Mouse (Mus musculus): Measurements from ENCODE around the gene Grik4. TPM values are rescaled to one million over a fixed set of nuclear protein-coding genes. Genes with fewer than 3 reads are reported as not detected.
A peak's percentile ranks its signal among the peaks of the same experiment; 100 is the strongest.

Grik4 gene
- 0.22 and 0.32 TPM in 2 replicates for total RNA-seq (2012; rRNA removed)

DNA sequence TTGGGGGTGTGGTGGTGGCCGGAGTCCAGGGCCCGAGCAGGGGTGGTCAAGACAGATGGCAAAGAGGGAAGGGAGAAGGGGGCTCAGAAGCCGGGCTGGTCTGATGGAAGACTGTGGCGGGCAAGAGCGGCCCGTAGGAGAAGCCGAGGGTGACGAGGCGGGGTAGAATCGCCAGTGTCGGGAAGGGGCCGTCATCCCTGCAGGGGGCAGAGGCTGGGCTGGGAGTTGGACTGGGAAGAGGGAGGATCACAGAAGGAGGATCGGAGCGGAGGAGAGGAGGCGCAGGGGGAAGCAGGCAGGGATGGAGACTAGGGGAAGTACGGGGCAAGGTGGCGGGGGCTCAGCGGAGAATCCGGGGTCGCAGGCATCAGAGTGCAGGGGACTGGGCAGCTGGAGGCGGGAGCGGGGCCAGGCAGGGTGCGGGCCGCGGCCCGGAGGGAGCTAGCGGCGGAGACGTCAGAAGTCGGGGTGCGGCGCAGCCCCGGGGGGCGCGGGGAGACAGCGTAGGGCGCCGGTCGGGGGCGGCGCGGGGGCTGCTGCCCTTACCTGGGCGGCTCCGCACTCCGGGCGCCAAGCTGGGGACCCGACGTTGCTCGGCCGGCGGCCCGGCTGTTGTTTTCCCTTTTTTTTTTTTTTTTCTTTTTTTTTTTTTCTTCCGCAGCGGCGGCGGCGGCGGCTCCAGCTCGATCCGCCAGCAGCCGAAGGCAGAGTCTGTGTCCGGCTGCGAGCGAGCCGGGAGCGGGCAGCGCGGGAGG, at the start of gene Grik4:
Grik4 (minus strand) TSS at position 713 of the 755 bp plus-strand sequence.
- in situ Hi-C loops (cut with MboI; ENCODE audit: low sequenced_read_pairs in 2 of 2, unreplicated experiment in 2 of 2) = loop anchor here (5.0 to 25.0 kb wide), 4 partner anchors 157 to 607 kb away; no protein-coding TSS in a partner anchor
- TF ChIP-seq ZNF384 (IDR thresholded peaks at IDR 0.05; ENCODE audit: low read depth, low read length) (peak; percentile 92), HCFC1 (IDR thresholded peaks at IDR 0.05; ENCODE audit: borderline replicate concordance, insufficient read depth, low read length) (peak; percentile 6; the same call in 1 of the 2 replicates), ZC3H11A (IDR thresholded peaks at IDR 0.05; ENCODE audit: borderline replicate concordance, low read depth, low read length) (no peak)
- Histone ChIP-seq H3K9ac (ENCODE audit: insufficient read depth, low read depth, low read length, poor library complexity, severe bottlenecking) (peak within 1 kb of the TSS; percentile 79), H3K36me3 (ENCODE audit: control insufficient read depth, insufficient read depth, low read length, poor library complexity, severe bottlenecking) (no peaks in the 10 kb centered on the region), H3K27ac (ENCODE audit: insufficient read depth, low read depth, low read length, poor library complexity, severe bottlenecking) (no peak within 1 kb of the TSS), H3K4me3 (ENCODE audit: insufficient read depth in 1 of 2, low read depth in 1 of 2, low read length in 2 of 2, poor library complexity in 1 of 2, severe bottlenecking in 1 of 2) (peak within 1 kb of the TSS; percentile 78 to 87), H3K4me1 (ENCODE audit: control insufficient read depth in 2 of 2, insufficient read depth in 2 of 2, low read length in 2 of 2, poor library complexity in 1 of 2) (peaks cover 0 to 17% of the 10 kb centered on the region in 2 experiments; a peak in 3 of 4 replicates), H3K9me3 (ENCODE audit: control insufficient read depth, insufficient read depth, low read depth, low read length) (no peaks in the 10 kb centered on the region)
- DNase-seq (ENCODE audit: low read depth, low spot score) = peak; percentile 26

DNA sequence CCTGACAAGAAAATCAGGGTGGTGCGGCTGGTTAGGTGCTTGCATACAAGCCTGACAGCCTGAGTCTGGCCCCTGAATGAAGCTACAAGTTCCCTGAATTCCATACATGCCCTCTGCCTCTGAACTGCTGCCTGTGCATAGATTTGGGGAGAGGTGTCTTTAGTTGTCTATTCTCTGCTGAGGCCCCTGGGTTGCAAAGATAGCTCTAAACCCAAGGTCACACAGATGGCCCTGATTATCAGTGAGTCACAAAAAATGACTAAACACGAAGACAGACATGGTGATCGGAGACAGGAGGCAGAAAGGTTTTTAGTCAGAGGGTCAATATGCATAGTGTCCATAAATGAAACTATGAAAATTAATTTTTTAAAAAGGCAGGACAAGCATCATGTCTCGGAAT, 49.4 kb upstream of the Grik4 start:
- H3K9me3 ChIP-seq (ENCODE audit: control insufficient read depth, insufficient read depth, low read depth, low read length) = no peaks in the 10 kb centered on the region
- H3K4me3 ChIP-seq (ENCODE audit: insufficient read depth in 1 of 2, low read depth in 1 of 2, low read length in 2 of 2, poor library complexity in 1 of 2, severe bottlenecking in 1 of 2) = no peak overlapping the region
- DNase-seq (ENCODE audit: low read depth, low spot score) = no peak
- no peak overlapping the region for H3K9ac ChIP-seq (ENCODE audit: insufficient read depth, low read depth, low read length, poor library complexity, severe bottlenecking)
- H3K36me3 ChIP-seq (ENCODE audit: control insufficient read depth, insufficient read depth, low read length, poor library complexity, severe bottlenecking) = peaks cover 30% of the 10 kb centered on the region
- no peak overlapping the region for H3K27ac ChIP-seq (ENCODE audit: insufficient read depth, low read depth, low read length, poor library complexity, severe bottlenecking)
- H3K4me1 ChIP-seq (ENCODE audit: control insufficient read depth in 2 of 2, insufficient read depth in 2 of 2, low read length in 2 of 2, poor library complexity in 1 of 2) = no peaks in the 10 kb centered on the region
- in situ Hi-C loops (cut with MboI; ENCODE audit: low sequenced_read_pairs in 2 of 2, unreplicated experiment in 2 of 2) = no loop called here
- TF ChIP-seq HCFC1 (IDR thresholded peaks at IDR 0.05; ENCODE audit: borderline replicate concordance, insufficient read depth, low read length) (no peak), ZNF384 (IDR thresholded peaks at IDR 0.05; ENCODE audit: low read depth, low read length) (no peak), MAFK (IDR thresholded peaks at IDR 0.05; ENCODE audit: insufficient read depth, low read depth, low read length) (no peak), ZC3H11A (IDR thresholded peaks at IDR 0.05; ENCODE audit: borderline replicate concordance, low read depth, low read length) (no peak), CHD2 (IDR thresholded peaks at IDR 0.05; ENCODE audit: low read depth, low read length) (no peak)

GRCm38 (mm10) chr9:42987988-42988387, 43.7 kb upstream of the Grik4 start:
- TF ChIP-seq ZC3H11A (IDR thresholded peaks at IDR 0.05; ENCODE audit: borderline replicate concordance, low read depth, low read length) (no peak), HCFC1 (IDR thresholded peaks at IDR 0.05; ENCODE audit: borderline replicate concordance, insufficient read depth, low read length) (no peak), CHD2 (IDR thresholded peaks at IDR 0.05; ENCODE audit: low read depth, low read length) (no peak), ZNF384 (IDR thresholded peaks at IDR 0.05; ENCODE audit: low read depth, low read length) (no peak), MAFK (IDR thresholded peaks at IDR 0.05; ENCODE audit: insufficient read depth, low read depth, low read length) (no peak)
- H3K4me1 ChIP-seq (ENCODE audit: control insufficient read depth in 2 of 2, insufficient read depth in 2 of 2, low read length in 2 of 2, poor library complexity in 1 of 2) = no peaks in the 10 kb centered on the region
- DNase-seq (ENCODE audit: low read depth, low spot score) = no peak
- no peaks in the 10 kb centered on the region for H3K9me3 ChIP-seq (ENCODE audit: control insufficient read depth, insufficient read depth, low read depth, low read length)
- H3K4me3 ChIP-seq (ENCODE audit: insufficient read depth in 1 of 2, low read depth in 1 of 2, low read length in 2 of 2, poor library complexity in 1 of 2, severe bottlenecking in 1 of 2) = no peak overlapping the region
- H3K36me3 ChIP-seq (ENCODE audit: control insufficient read depth, insufficient read depth, low read length, poor library complexity, severe bottlenecking) = peaks cover 13% of the 10 kb centered on the region
- H3K9ac ChIP-seq (ENCODE audit: insufficient read depth, low read depth, low read length, poor library complexity, severe bottlenecking) = no peak overlapping the region
- in situ Hi-C loops (cut with MboI; ENCODE audit: low sequenced_read_pairs in 2 of 2, unreplicated experiment in 2 of 2) = no loop called here
- H3K27ac ChIP-seq (ENCODE audit: insufficient read depth, low read depth, low read length, poor library complexity, severe bottlenecking) = no peak overlapping the region

GRCm38 (mm10) chr9:42968894-42969521, 24.7 kb upstream of the Grik4 start:
- no peak overlapping the region for H3K27ac ChIP-seq (ENCODE audit: insufficient read depth, low read depth, low read length, poor library complexity, severe bottlenecking)
- peaks cover 16% of the 10 kb centered on the region for H3K36me3 ChIP-seq (ENCODE audit: control insufficient read depth, insufficient read depth, low read length, poor library complexity, severe bottlenecking)
- H3K9me3 ChIP-seq (ENCODE audit: control insufficient read depth, insufficient read depth, low read depth, low read length) = no peaks in the 10 kb centered on the region
- no peaks in the 10 kb centered on the region; a peak in 1 of 4 replicates for H3K4me1 ChIP-seq (ENCODE audit: control insufficient read depth in 2 of 2, insufficient read depth in 2 of 2, low read length in 2 of 2, poor library complexity in 1 of 2)
- no peak for TF ChIP-seq ZC3H11A (IDR thresholded peaks at IDR 0.05; ENCODE audit: borderline replicate concordance, low read depth, low read length)
- no peak for TF ChIP-seq MAFK (IDR thresholded peaks at IDR 0.05; ENCODE audit: insufficient read depth, low read depth, low read length)
- DNase-seq (ENCODE audit: low read depth, low spot score) = no peak
- H3K4me3 ChIP-seq (ENCODE audit: insufficient read depth in 1 of 2, low read depth in 1 of 2, low read length in 2 of 2, poor library complexity in 1 of 2, severe bottlenecking in 1 of 2) = no peak overlapping the region
- no peak overlapping the region for H3K9ac ChIP-seq (ENCODE audit: insufficient read depth, low read depth, low read length, poor library complexity, severe bottlenecking)
- in situ Hi-C loops (cut with MboI; ENCODE audit: low sequenced_read_pairs in 2 of 2, unreplicated experiment in 2 of 2) = no loop called here
